Mouse (Mus musculus): ENCODE measurements around the gene Ang.

- TF ChIP-seq CTCF (IDR thresholded peaks at IDR 0.05; ENCODE audit: borderline replicate concordance, insufficient read depth, low read depth, low read length) (no peak), POLR2A (IDR thresholded peaks at IDR 0.05; ENCODE audit: borderline replicate concordance, insufficient read depth, low read length) (no peak)
Measured at GRCm38 (mm10) chr14:51069617-51070016, 21.3 kb upstream of the Ang start.

All from cerebellum, adult 2 months (tissue).